Mouse (Mus musculus): Measurements from ENCODE around the gene Usp40. TPM values are rescaled to one million over a fixed set of nuclear protein-coding genes. Genes with fewer than 3 reads are reported as not detected.

Usp40 gene
- polyA plus RNA-seq, 1 experiment from 2014 or later = 32.7 TPM

GRCm38 (mm10) chr1:88007692-88008210 is 600 bp downstream of the Usp40 start:
- ATAC-seq (ENCODE audit: insufficient number of reproducible peaks, low FRiP score) = peak; percentile 46
- no peaks in the 10 kb centered on the region for H3K27me3 ChIP-seq (replicated peaks)
- H3K9me3 ChIP-seq (replicated peaks) = no peaks in the 10 kb centered on the region
- H3K9ac ChIP-seq = peak overlapping the region; percentile 94
- peak overlapping the region; percentile 81 for H3K4me3 ChIP-seq
- H3K36me3 ChIP-seq = peaks cover 19% of the 10 kb centered on the region
- WGBS = 6% methylated on average over 5 of the region's 5 CpGs
- peak overlapping the region; percentile 74 for H3K4me2 ChIP-seq
- H3K4me1 ChIP-seq (replicated peaks) = peaks cover 15% of the 10 kb centered on the region
- H3K27ac ChIP-seq (ENCODE audit: poor library complexity, severe bottlenecking) = peak overlapping the region; percentile 92

GRCm38 (mm10) chr1:87992716-87993115 is 15.6 kb downstream of the Usp40 start:
- H3K4me3 ChIP-seq = no peak overlapping the region
- peaks cover 72% of the 10 kb centered on the region for H3K36me3 ChIP-seq
- no peak overlapping the region for H3K27ac ChIP-seq (ENCODE audit: poor library complexity, severe bottlenecking)
- no peaks in the 10 kb centered on the region for H3K9me3 ChIP-seq (replicated peaks)
- H3K9ac ChIP-seq = no peak overlapping the region
- no peak overlapping the region for H3K4me2 ChIP-seq
- 91% methylated on average over 2 of the region's 2 CpGs for WGBS
- no peaks in the 10 kb centered on the region for H3K27me3 ChIP-seq (replicated peaks)
- H3K4me1 ChIP-seq (replicated peaks) = no peaks in the 10 kb centered on the region
- ATAC-seq (ENCODE audit: insufficient number of reproducible peaks, low FRiP score) = no peak

GRCm38 (mm10) chr1:87982291-87982690 is 26.1 kb downstream of the Usp40 start:
- no peaks in the 10 kb centered on the region for H3K27me3 ChIP-seq (replicated peaks)
- H3K4me3 ChIP-seq = no peak overlapping the region
- ATAC-seq (ENCODE audit: insufficient number of reproducible peaks, low FRiP score) = no peak
- H3K9me3 ChIP-seq (replicated peaks) = no peaks in the 10 kb centered on the region
- WGBS = 85% methylated on average over 4 of the region's 4 CpGs
- no peak overlapping the region for H3K9ac ChIP-seq
- H3K27ac ChIP-seq (ENCODE audit: poor library complexity, severe bottlenecking) = no peak overlapping the region
- no peaks in the 10 kb centered on the region for H3K4me1 ChIP-seq (replicated peaks)
- no peak overlapping the region for H3K4me2 ChIP-seq
- H3K36me3 ChIP-seq = peaks cover 78% of the 10 kb centered on the region

DNA sequence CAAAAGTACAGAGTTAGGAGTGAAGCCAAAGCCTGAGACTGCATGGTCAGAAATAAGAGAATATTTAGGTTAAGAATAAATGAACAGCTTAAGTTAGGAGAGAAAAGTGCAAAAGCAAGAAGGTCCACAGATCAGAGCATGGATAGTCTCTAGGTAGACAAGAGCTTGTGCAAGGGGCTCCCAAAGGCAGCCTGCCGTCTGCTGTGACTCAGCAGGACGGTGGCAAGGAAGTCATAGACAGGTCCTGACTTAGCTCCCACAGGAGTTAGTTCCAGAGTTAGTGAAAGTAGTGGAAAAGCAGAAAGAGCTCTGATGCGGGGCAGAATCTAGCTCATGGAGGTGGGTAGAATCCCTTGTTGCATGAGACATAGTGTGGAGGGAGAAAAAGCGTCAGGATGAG is 38.0 kb downstream of the Usp40 start:
- WGBS = 73% methylated on average over 4 of the region's 4 CpGs
- Histone ChIP-seq H3K9me3 (replicated peaks) (no peaks in the 10 kb centered on the region), H3K4me2 (no peak overlapping the region), H3K27me3 (replicated peaks) (no peaks in the 10 kb centered on the region), H3K36me3 (peaks cover 61% of the 10 kb centered on the region), H3K9ac (no peak overlapping the region), H3K4me3 (no peak overlapping the region), H3K4me1 (replicated peaks) (no peaks in the 10 kb centered on the region), H3K27ac (ENCODE audit: poor library complexity, severe bottlenecking) (no peak overlapping the region)
- no peak for ATAC-seq (ENCODE audit: insufficient number of reproducible peaks, low FRiP score)

- WGBS = 48% methylated on average over 2 of the region's 2 CpGs
- Histone ChIP-seq H3K27me3 (replicated peaks) (no peaks in the 10 kb centered on the region), H3K9me3 (replicated peaks) (no peaks in the 10 kb centered on the region), H3K36me3 (peaks cover 63% of the 10 kb centered on the region), H3K4me1 (replicated peaks) (peaks cover 19% of the 10 kb centered on the region), H3K27ac (ENCODE audit: poor library complexity, severe bottlenecking) (peak overlapping the region; percentile 62), H3K4me2 (no peak overlapping the region), H3K9ac (no peak overlapping the region), H3K4me3 (no peak overlapping the region)
- peak; percentile 96 for ATAC-seq (ENCODE audit: insufficient number of reproducible peaks, low FRiP score)
Observed at GRCm38 (mm10) chr1:87961459-87962167, 46.7 kb downstream of the Usp40 start.

DNA sequence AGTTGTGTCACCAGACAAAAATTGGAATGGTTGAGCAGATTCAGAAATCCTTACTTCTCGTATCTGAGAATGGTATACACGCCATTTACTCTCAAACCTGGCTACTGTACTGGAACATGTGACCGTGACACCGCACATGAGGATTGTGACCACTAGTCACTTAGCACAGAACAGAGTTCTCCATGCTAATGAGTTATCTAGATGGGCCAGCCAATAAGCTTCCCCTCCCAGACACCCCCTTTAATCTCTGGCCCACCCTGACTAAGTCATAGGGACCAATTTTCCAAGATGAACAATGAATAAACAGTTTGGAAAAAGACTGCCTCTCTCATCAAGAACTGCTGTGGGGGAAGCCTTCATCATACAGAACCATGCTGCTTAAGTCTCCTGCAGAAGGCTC is 47.6 kb downstream of the Usp40 start:
- 79% methylated on average over 4 of the region's 4 CpGs for WGBS
- peak overlapping the region; percentile 62 for H3K27ac ChIP-seq (ENCODE audit: poor library complexity, severe bottlenecking)
- H3K36me3 ChIP-seq = peaks cover 65% of the 10 kb centered on the region

GRCm38 (mm10) chr1:87959998-87960431 is 48.3 kb downstream of the Usp40 start:
- Histone ChIP-seq H3K9me3 (replicated peaks) (no peaks in the 10 kb centered on the region), H3K36me3 (peaks cover 68% of the 10 kb centered on the region), H3K4me3 (no peak overlapping the region), H3K4me1 (replicated peaks) (peaks cover 19% of the 10 kb centered on the region), H3K27me3 (replicated peaks) (no peaks in the 10 kb centered on the region), H3K4me2 (no peak overlapping the region), H3K27ac (ENCODE audit: poor library complexity, severe bottlenecking) (peak overlapping the region; percentile 22), H3K9ac (peak overlapping the region; percentile 39; the same call in 1 of the 2 replicates)
- ATAC-seq (ENCODE audit: insufficient number of reproducible peaks, low FRiP score) = peak; percentile 45; the same call in 1 of the 2 replicates
- 10% methylated on average over 4 of the region's 4 CpGs for WGBS

More for the DNA sequence above, 47.6 kb downstream of the Usp40 start:
- Histone ChIP-seq H3K4me2 (no peak overlapping the region), H3K9ac (no peak overlapping the region), H3K4me3 (no peak overlapping the region), H3K27me3 (replicated peaks) (no peaks in the 10 kb centered on the region), H3K9me3 (replicated peaks) (no peaks in the 10 kb centered on the region), H3K4me1 (replicated peaks) (peaks cover 19% of the 10 kb centered on the region)
- ATAC-seq (ENCODE audit: insufficient number of reproducible peaks, low FRiP score) = peak; percentile 70

GRCm38 (mm10) chr1:87959532-87959931 is 48.8 kb downstream of the Usp40 start:
- Histone ChIP-seq H3K36me3 (peaks cover 66% of the 10 kb centered on the region), H3K27ac (ENCODE audit: poor library complexity, severe bottlenecking) (no peak overlapping the region)
- 62% methylated on average over 4 of the region's 4 CpGs for WGBS

GRCm38 (mm10) chr1:87958931-87959330 is 49.4 kb downstream of the Usp40 start:
- H3K9ac ChIP-seq = no peak overlapping the region
- peaks cover 64% of the 10 kb centered on the region for H3K36me3 ChIP-seq
- no peak for ATAC-seq (ENCODE audit: insufficient number of reproducible peaks, low FRiP score)
- WGBS = 92% methylated on average over 1 of the region's 1 CpGs
- H3K27ac ChIP-seq (ENCODE audit: poor library complexity, severe bottlenecking) = no peak overlapping the region
- H3K4me2 ChIP-seq = no peak overlapping the region
- H3K4me1 ChIP-seq (replicated peaks) = peaks cover 19% of the 10 kb centered on the region
- no peaks in the 10 kb centered on the region for H3K27me3 ChIP-seq (replicated peaks)
- no peaks in the 10 kb centered on the region for H3K9me3 ChIP-seq (replicated peaks)
- H3K4me3 ChIP-seq = no peak overlapping the region

More at GRCm38 (mm10) chr1:87959532-87959931, 48.8 kb downstream of the Usp40 start:
- no peak for ATAC-seq (ENCODE audit: insufficient number of reproducible peaks, low FRiP score)
- H3K27me3 ChIP-seq (replicated peaks) = no peaks in the 10 kb centered on the region
- peaks cover 19% of the 10 kb centered on the region for H3K4me1 ChIP-seq (replicated peaks)
- no peak overlapping the region for H3K4me2 ChIP-seq
- H3K4me3 ChIP-seq = no peak overlapping the region
- no peaks in the 10 kb centered on the region for H3K9me3 ChIP-seq (replicated peaks)
- H3K9ac ChIP-seq = no peak overlapping the region

DNA sequence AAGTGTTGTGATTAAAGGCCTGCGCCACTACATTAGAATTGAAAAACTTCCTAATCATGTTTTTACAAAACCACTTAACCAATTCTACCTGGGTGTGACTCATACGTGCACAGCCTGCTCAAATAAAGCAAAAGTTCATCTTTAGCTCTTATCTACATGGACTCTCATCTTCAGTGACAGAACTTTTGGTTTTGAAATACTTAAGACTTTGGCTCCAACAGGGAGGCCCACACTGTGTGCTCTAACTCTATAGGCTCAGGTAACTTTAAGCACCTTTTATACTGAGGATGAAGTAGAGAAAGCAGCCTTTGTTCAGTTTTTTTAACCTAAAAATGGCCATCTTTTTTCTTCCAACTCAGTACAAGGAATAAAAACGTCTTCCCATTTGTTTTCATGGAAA is 55.3 kb downstream of the Usp40 start:
- H3K27me3 ChIP-seq (replicated peaks) = no peaks in the 10 kb centered on the region
- no peaks in the 10 kb centered on the region for H3K9me3 ChIP-seq (replicated peaks)
- no peak overlapping the region for H3K4me3 ChIP-seq
- no peak overlapping the region for H3K4me2 ChIP-seq
- H3K4me1 ChIP-seq (replicated peaks) = peaks cover 3% of the 10 kb centered on the region
- peaks cover 87% of the 10 kb centered on the region for H3K36me3 ChIP-seq
- H3K27ac ChIP-seq (ENCODE audit: poor library complexity, severe bottlenecking) = no peak overlapping the region
- 81% methylated on average over 3 of the region's 3 CpGs for WGBS
- ATAC-seq (ENCODE audit: insufficient number of reproducible peaks, low FRiP score) = no peak
- H3K9ac ChIP-seq = no peak overlapping the region

GRCm38 (mm10) chr1:87951641-87952040 is 56.7 kb downstream of the Usp40 start:
- ATAC-seq (ENCODE audit: insufficient number of reproducible peaks, low FRiP score) = no peak
- Histone ChIP-seq H3K4me2 (no peak overlapping the region), H3K27ac (ENCODE audit: poor library complexity, severe bottlenecking) (no peak overlapping the region), H3K9ac (no peak overlapping the region; the same call in 1 of the 2 replicates), H3K4me1 (replicated peaks) (peaks cover 12% of the 10 kb centered on the region), H3K36me3 (peaks cover 84% of the 10 kb centered on the region), H3K27me3 (replicated peaks) (no peaks in the 10 kb centered on the region), H3K9me3 (replicated peaks) (no peaks in the 10 kb centered on the region), H3K4me3 (no peak overlapping the region)
- 90% methylated on average over 3 of the region's 3 CpGs for WGBS
